Mouse (Mus musculus): ENCODE results near the gene Hnrnpc.

- no peak for TF ChIP-seq CTCF (IDR thresholded peaks at IDR 0.05; ENCODE audit: extremely low read depth, insufficient read length, insufficient replicate concordance, low read depth, low read length)
- no peak for TF ChIP-seq POLR2A (IDR thresholded peaks at IDR 0.05; ENCODE audit: low read depth, low read length)
Measured at GRCm38 (mm10) chr14:52117241-52117640, 13.4 kb upstream of the Hnrnpc start.

Data from small intestine, adult 2 months (tissue).